Mouse (Mus musculus) inflammation-experienced regulatory T-cells, adult 6 months (primary cell): ENCODE measurements around the gene Zdhhc5. TPM values are rescaled to one million over a fixed set of nuclear protein-coding genes. Genes with fewer than 3 reads are reported as not detected.

Experiments used
- ATAC-seq: one replicate; pipeline ENCODE4 v1.8.0; 2017
- polyA plus RNA-seq, 3 experiments: library from polyadenylated mRNA; unstranded; fragments of 100-300 nt; shearing (Covaris generic); gene quantifications; one replicate each; pipeline ENCODE4 v1.2.1; 2017

Gene Zdhhc5
- 10 to 100 TPM; 12.9 to 14.1 (median 13.3) TPM for polyA plus RNA-seq

- ATAC-seq, result peak; percentile 68
Observed at GRCm38 (mm10) chr2:84714811-84715561, at the start of gene Zdhhc5. TSS of gene Zdhhc5 (minus strand) at chr2:84715180.

- no peak for ATAC-seq
Observed at GRCm38 (mm10) chr2:84762818-84763217, 47.8 kb upstream of the Zdhhc5 start.

- no peak for ATAC-seq
Observed at GRCm38 (mm10) chr2:84762295-84762694, 47.3 kb upstream of the Zdhhc5 start.

DNA sequence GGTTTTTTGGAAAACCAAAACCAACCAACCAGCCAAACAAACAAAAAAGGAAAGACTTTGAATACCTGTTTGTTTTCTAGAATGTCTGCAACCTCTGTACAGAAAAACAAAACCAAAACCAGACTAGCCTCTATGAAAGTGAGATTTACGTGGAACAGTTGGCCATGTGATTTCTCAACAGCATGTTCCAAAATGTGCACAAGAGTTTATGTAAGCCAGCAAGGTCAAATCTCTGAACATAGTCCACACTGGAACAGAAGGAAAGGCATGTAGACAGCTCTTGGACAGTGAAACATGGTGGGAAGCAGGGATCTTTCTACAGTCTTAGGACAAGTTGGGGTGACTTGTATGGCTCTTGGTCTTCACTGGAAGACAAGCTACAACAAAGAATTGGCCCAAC is 46.9 kb upstream of the Zdhhc5 start:
- ATAC-seq, result no peak

GRCm38 (mm10) chr2:84761309-84761708 is 46.3 kb upstream of the Zdhhc5 start:
- no peak for ATAC-seq

DNA sequence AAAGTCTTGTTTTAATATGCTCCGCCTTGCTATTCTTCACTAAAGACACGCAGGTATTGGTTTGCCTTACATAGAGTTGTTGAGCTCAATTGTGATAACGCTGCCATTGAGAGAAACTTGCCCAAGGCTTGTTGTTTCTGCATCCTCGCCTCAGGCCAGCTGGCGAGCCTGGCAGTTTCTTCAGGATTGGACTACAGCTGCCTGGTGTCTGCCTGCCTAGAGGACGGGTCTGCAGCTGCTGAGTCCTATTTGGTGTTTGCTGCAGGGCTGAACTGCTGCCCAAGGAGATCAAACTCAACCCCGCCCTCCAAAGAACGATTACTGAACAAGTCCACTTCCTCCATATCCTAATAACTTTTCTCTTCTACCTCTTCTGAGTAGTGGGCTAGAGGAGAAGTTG is 45.8 kb upstream of the Zdhhc5 start:
- ATAC-seq, result no peak

GRCm38 (mm10) chr2:84758542-84759127 is 43.7 kb upstream of the Zdhhc5 start:
- ATAC-seq, result peak; percentile 70

- no peak for ATAC-seq
Observed at GRCm38 (mm10) chr2:84757026-84757682, 42.2 kb upstream of the Zdhhc5 start.

DNA sequence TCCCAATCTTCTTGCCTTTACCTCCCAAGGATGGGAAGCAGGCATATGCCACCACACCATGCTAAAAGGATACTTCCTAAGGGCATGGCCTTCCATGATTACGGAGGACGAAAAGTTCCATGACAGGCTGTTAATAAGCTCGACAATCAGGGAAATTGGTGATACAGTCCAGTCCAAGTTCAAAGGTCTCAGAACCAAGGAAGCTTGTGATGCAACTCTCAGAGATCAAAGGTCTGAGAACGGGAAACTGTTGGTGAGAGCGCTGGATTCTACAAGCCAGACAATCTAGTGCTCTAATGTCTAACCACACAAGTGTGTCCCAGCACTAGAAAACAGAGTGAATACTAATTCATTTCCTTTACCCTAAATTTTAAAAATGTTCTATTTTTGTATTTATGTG is 41.3 kb upstream of the Zdhhc5 start:
- no peak for ATAC-seq

DNA sequence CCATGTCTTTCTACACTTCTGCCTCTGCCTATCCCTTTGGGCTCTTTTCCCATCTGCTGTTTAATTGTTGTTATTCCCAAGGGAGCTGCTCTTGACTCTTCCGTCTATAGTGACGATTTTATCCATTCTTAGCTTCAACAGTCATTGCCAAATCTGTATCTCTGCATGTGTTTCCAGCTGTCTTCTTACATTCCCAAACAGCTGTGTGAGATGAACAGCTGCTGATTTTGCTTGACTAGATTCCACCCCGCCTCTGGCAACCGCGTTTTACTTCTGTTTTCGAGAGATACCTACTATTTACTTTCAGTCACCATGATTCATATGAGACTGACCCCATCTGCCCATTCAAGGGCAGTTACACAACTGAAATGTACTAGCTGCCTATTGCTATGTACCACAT is 35.1 kb upstream of the Zdhhc5 start:
- ATAC-seq, result no peak

DNA sequence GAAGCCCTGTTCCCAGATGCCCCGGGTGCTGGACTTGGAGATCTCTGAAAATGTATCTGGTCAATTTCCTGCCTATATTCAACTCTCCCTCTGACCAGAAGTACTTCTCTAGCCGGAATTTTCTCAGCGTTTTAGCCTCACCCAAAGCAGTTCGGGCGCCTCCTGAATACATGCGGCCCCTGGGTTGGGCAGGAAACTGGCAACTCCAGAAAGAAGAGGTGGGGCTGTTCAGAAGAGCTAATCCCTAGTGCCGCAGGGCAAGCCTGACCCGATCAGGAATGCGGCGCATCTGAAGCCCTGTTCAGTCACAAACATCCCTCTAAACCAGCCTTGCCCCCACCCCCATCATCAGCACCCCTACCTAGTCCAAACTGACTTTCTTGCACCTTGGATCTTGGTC is 29.1 kb upstream of the Zdhhc5 start:
- no peak for ATAC-seq

DNA sequence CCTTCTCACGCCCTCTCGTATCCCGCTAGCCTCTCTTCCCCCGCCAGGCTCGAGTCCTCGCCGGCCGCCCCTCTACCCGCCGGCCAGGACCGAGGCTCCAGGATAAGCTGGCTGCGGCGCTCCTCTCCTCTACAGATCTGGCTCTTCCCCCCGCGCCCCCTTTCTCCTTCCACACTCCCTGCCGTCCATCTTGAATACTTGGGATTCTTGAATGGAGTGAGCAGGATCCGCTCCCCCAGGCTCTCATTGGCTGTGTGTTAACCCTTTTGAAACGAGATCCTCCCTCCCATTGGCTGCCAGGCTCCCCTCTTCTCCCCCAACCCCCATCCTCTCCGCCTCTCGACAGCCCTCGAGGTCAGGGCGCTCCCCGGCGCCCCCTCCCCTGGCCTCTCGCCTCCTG is 28.6 kb upstream of the Zdhhc5 start, which contains the start of gene Gm19426:
Gene Gm19426, minus strand, starts transcription at position 95 of the 400 bp plus-strand sequence.
- peak; percentile 41 for ATAC-seq

GRCm38 (mm10) chr2:84742451-84743283 is 27.7 kb upstream of the Zdhhc5 start:
- ATAC-seq, result no peak

DNA sequence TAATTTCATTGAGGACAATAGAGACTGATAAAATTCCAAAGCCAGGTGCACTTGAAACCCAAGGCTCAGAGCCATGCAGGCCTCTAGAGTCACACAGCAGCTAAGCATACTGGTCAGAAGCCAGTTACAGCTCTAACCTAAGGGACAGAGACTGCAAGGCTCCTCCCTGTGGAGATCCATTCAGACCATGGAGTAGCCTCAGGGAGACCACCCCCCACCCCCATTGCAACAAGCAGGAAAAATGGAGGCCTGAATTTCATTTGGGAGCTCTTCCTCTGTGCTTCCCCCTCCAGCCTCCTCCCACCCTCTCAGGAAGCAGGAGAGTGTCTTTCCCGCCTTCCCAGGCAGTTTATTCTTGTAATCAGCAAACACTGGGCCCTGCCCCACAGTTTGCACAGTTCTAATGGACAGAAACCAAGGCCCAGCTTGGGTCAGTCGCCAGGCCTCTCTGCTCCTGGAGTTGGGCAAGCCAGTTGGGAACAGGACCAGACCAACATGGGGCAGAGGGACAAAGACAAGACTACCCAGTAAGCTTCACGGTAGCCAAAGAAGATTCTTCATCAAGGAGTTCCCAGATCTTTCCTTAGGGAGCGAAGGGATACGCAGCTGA is 27.0 kb upstream of the Zdhhc5 start:
- ATAC-seq, result no peak

GRCm38 (mm10) chr2:84740608-84741333 is 25.8 kb upstream of the Zdhhc5 start:
- no peak for ATAC-seq

- ATAC-seq, result no peak
Observed at GRCm38 (mm10) chr2:84738271-84738911, 23.4 kb upstream of the Zdhhc5 start.

- ATAC-seq, result no peak
Observed at GRCm38 (mm10) chr2:84737451-84737925, 22.5 kb upstream of the Zdhhc5 start.

DNA sequence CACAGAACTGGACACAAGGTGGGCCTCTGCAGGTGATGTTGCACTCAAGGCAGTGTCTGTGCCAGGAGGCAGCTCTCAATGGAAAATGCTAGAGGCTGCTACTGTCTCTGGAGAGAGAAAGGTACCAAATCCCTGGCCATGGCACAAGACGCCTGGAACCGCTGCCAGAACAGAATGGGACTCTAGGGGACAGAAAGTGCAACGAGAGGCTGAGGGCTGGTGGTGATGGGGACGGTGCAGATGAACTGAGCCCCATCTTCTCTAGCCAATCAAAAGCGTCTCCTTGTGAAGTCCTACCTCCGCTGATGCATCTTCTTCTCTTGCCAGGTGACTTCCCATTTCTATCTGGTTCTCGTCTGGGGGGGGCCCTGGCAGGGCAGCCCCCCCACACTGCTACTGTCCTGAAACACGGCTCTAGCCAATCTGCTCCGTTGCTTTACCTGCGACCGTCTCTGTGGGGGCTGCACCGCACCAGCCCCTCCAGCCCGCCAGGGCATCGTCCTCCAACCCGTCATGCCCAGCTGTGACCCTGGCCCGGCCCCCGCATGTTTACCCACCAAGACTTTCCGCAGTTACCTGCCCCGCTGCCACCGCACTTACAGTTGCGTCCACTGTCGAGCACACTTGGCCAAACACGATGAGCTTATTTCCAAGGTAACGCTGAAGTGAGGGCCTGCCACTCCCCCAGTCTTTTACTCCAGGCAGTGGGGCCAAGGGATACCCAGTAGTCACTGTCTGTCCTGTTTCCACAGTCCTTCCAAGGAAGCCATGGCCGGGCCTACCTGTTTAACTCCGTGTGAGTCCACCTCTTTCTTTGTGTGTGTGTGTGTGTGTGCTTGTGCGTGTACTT is 21.6 kb upstream of the Zdhhc5 start:
- no peak for ATAC-seq

DNA sequence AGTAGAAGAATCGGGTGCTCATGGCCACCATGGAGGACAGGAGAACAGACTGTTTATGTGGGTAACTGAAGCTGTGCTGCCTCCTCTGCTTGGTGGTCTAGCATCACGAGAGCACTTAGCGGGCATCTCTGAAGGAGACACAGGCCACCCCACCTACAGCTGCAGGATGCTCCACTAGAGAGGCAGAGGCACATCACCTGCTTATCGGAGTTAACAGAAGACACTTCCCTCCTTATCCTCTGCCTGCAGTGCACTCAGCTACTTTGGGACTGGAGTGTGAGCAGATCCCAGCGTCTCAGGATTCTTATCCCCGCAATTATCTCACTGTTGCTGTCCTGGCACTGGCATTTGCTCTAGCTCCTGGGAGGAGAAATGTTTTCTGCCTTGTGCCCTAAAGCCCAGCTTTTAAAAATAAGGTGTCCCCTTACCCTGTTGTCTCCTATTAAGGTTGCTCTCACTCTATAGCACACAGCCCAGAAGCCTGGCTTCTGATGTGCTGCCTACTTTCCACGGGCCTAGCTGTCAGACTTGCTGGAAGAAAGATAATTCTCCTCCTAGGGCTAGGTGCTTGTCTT is 20.5 kb upstream of the Zdhhc5 start:
- no peak for ATAC-seq

DNA sequence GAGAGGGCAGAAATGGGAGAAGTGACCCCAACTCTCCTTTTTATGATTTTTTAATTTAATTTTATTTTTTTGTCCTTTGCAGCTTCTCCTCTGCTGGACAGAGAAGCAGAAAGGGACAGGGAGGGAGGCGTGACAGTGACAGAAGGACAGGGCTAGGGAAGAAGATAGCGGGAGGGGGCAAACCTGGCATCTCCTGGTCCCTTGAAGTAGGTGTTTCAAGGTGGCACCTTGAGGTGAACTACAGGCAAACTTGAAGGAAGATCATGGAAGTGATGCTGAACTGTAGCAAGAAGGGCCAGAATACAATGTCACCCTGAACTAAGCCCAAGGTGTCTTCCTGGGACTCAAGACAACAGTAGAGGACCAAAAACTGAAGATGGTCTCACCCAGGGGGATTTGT is 19.9 kb upstream of the Zdhhc5 start:
- ATAC-seq, result no peak
